Mouse (Mus musculus) cerebellum, adult 2 months (tissue): ENCODE data around the gene Chchd1.

ENCODE experiments used
- CTCF ChIP-seq: fragments of 200-500 bp; IDR thresholded peaks from 2 replicates; pipeline ENCODE4 v1.5.1; 2011; ENCODE audit warnings: low read depth, mild to moderate bottlenecking, control low read depth, low read length, moderate library complexity, borderline replicate concordance; ENCODE audit not compliant: insufficient read depth
- POLR2A ChIP-seq: fragments of 200-500 bp; IDR thresholded peaks from 2 replicates; pipeline ENCODE4 v1.6.1; 2011; ENCODE audit warnings: low read length, control low read depth, borderline replicate concordance; ENCODE audit not compliant: insufficient read depth

DNA sequence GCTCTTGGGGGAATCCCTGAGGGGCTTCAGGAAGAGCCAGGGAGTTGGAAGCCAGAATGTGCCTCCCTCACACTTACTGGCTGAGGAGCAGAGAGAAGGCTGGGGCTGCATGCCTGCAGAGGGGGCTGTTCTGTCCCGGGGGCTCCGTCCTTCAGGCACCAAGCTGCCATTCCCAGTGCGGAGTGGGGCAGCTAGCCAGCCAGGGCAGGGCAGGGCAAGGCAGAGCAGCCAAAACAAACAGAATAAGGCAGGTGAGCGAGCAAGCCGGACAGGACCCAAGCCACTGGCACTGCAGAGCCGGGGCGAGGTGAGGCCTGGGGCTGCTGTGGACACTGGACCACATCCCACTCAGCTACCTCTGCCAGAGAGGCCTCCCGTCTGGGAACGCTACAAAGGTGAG, 38.5 kb downstream of the Chchd1 start:
- no peak for TF ChIP-seq CTCF
- no peak for TF ChIP-seq POLR2A
